Mouse (Mus musculus) embryo, embryonic 11.5 days (tissue): Measurements from ENCODE around the gene Gcnt4.
"Not testable (repeated sequence)": the region's sequence is repeated elsewhere in the genome, so short reads cannot be mapped to it uniquely, and the experiment has no call there.

Experiments used
- DNase-seq: peaks from one replicate; pipeline ENCODE4 v3.0.0-alpha.2; 2012; ENCODE audit warnings: low read depth, low spot score

Gene Gcnt4

GRCm38 (mm10) chr13:96923999-96924961 lies at the start of gene Gcnt4:
TSS of gene Gcnt4 (plus strand) at chr13:96924689.
- peak; percentile 36 for DNase-seq

GRCm38 (mm10) chr13:96878220-96879057 lies 46.0 kb upstream of the Gcnt4 start:
- DNase-seq: no peak

GRCm38 (mm10) chr13:96884534-96884933 lies 40.0 kb upstream of the Gcnt4 start:
- no peak for DNase-seq

GRCm38 (mm10) chr13:96889985-96890384 lies 34.5 kb upstream of the Gcnt4 start:
- no peak for DNase-seq

GRCm38 (mm10) chr13:96895144-96895543 lies 29.3 kb upstream of the Gcnt4 start:
- DNase-seq: no peak

- no peak for DNase-seq
These were observed 17.8 kb upstream of the Gcnt4 start for GRCm38 (mm10) chr13:96906717-96907116.

- DNase-seq: no peak
These were observed 13.3 kb upstream of the Gcnt4 start for GRCm38 (mm10) chr13:96911202-96911601.

- DNase-seq: not testable (repeated sequence)
These were observed 1.4 kb upstream of the Gcnt4 start for GRCm38 (mm10) chr13:96923134-96923533.

GRCm38 (mm10) chr13:96924985-96925745 lies 676 bp downstream of the Gcnt4 start:
- DNase-seq: no peak

- DNase-seq: no peak
These were observed 1.7 kb downstream of the Gcnt4 start for GRCm38 (mm10) chr13:96925991-96926725.

GRCm38 (mm10) chr13:96927781-96928180 lies 3.3 kb downstream of the Gcnt4 start:
- DNase-seq: no peak

- DNase-seq: no peak
These were observed 4.0 kb downstream of the Gcnt4 start for GRCm38 (mm10) chr13:96928432-96929039.

- no peak for DNase-seq
These were observed 8.3 kb downstream of the Gcnt4 start for GRCm38 (mm10) chr13:96932745-96933144.

GRCm38 (mm10) chr13:96933367-96933766 lies 8.9 kb downstream of the Gcnt4 start:
- no peak for DNase-seq

- no peak for DNase-seq
These were observed 11.8 kb downstream of the Gcnt4 start for GRCm38 (mm10) chr13:96936173-96936777.

- no peak for DNase-seq
These were observed 12.6 kb downstream of the Gcnt4 start for GRCm38 (mm10) chr13:96937059-96937558.

GRCm38 (mm10) chr13:96939680-96940079 lies 15.2 kb downstream of the Gcnt4 start:
- DNase-seq: no peak

GRCm38 (mm10) chr13:96941481-96941880 lies 17.0 kb downstream of the Gcnt4 start:
- DNase-seq: not testable (repeated sequence)

GRCm38 (mm10) chr13:96943571-96943970 lies 19.1 kb downstream of the Gcnt4 start:
- no peak for DNase-seq

GRCm38 (mm10) chr13:96945748-96946147 lies 21.3 kb downstream of the Gcnt4 start:
- DNase-seq: no peak
